Mouse (Mus musculus) adrenal gland, adult 18-20 months (tissue): ENCODE results near the gene Olfr816. TPM values are rescaled to one million over a fixed set of nuclear protein-coding genes. Genes with fewer than 3 reads are reported as not detected.
"Not testable (repeated sequence)": the region's sequence is repeated elsewhere in the genome, so short reads cannot be mapped to it uniquely, and the experiment has no call there.

ENCODE experiments used
- DNase-seq, 2 experiments: peaks; one replicate each; pipeline ENCODE4 v3.0.0; 2021 to 2022; ENCODE audit warnings: low spot score in 2 of 2
- long read RNA-seq, 2 experiments: library from polyadenylated mRNA; stranded (forward); transcript quantifications; one replicate each; pipeline ENCODE4 v2.0.0; 2021
- total RNA-seq, 2 experiments: library from RNA; stranded (reverse); gene quantifications; 1 replicate in 1 of 2; 2 replicates in 1 of 2; pipeline ENCODE4 v1.2.3; 2021

The Olfr816 gene
- not detected for total RNA-seq
- long read RNA-seq, experiment 1, result 0 reads
- long read RNA-seq, experiment 2, result 0 reads

- no peak for DNase-seq
Measured at GRCm38 (mm10) chr10:129915497-129915896, at the start of gene Olfr816. Gene Olfr816, minus strand, starts transcription at chr10:129915597.

GRCm38 (mm10) chr10:129949000-129949399 is 33.6 kb upstream of the Olfr816 start, which contains the start of gene Olfr818:
Gene Olfr818, minus strand, starts transcription at chr10:129949100.
- no peak for DNase-seq

- DNase-seq, result not testable (repeated sequence)
Measured at GRCm38 (mm10) chr10:129905767-129906166, 9.6 kb downstream of the Olfr816 start, which contains the start of gene Olfr815. Gene Olfr815, minus strand, starts transcription at chr10:129905867.

GRCm38 (mm10) chr10:129885934-129886333 is 29.5 kb downstream of the Olfr816 start:
- no peak for DNase-seq

- not testable (repeated sequence) for DNase-seq
Measured at GRCm38 (mm10) chr10:129885496-129885895, 29.9 kb downstream of the Olfr816 start.

- not testable (repeated sequence) for DNase-seq
Measured at GRCm38 (mm10) chr10:129879751-129880150, 35.6 kb downstream of the Olfr816 start, which contains the start of gene Olfr814. Gene Olfr814, minus strand, starts transcription at chr10:129879851.

Other genes starting within 250 kb of the Olfr816 start
- not detected for gene Olfr801, start 241.7 kb downstream of the Olfr816 start, total RNA-seq
- not detected for gene Olfr802, start 227.4 kb downstream of the Olfr816 start, total RNA-seq
- not detected for gene Olfr803, start 221.3 kb downstream of the Olfr816 start, total RNA-seq
- not detected for gene Olfr804, start 212.4 kb downstream of the Olfr816 start, total RNA-seq
- gene Olfr805, start 186.2 kb downstream of the Olfr816 start, total RNA-seq, result not detected
- gene Olfr806, start 173.7 kb downstream of the Olfr816 start, total RNA-seq, result not detected
- gene Olfr807, start 157.8 kb downstream of the Olfr816 start, total RNA-seq, result not detected
- not detected for gene Olfr808, start 150.1 kb downstream of the Olfr816 start, total RNA-seq
- not detected for gene Olfr809, start 141.0 kb downstream of the Olfr816 start, total RNA-seq
- not detected for gene Olfr810, start 120.7 kb downstream of the Olfr816 start, total RNA-seq
- gene Olfr811, start 111.2 kb downstream of the Olfr816 start, total RNA-seq, result not detected
- gene Olfr812, start 69.5 kb downstream of the Olfr816 start, total RNA-seq, result not detected
- gene Olfr813, start 60.2 kb downstream of the Olfr816 start, total RNA-seq, result not detected
- gene Olfr814, start 35.7 kb downstream of the Olfr816 start, total RNA-seq, result not detected
- gene Olfr815, start 9.7 kb downstream of the Olfr816 start, total RNA-seq, result not detected
- gene Olfr818, start 33.5 kb upstream of the Olfr816 start, total RNA-seq, result not detected
- not detected for gene Olfr819, start 51.7 kb upstream of the Olfr816 start, total RNA-seq
- not detected for gene Olfr247, start 60.5 kb upstream of the Olfr816 start, total RNA-seq
- not detected for gene Gm10310, start 69.5 kb upstream of the Olfr816 start, total RNA-seq
- not detected for gene Olfr820, start 97.0 kb upstream of the Olfr816 start, total RNA-seq
- not detected for gene Olfr821, start 114.8 kb upstream of the Olfr816 start, total RNA-seq
- gene Olfr822, start 155.6 kb upstream of the Olfr816 start, total RNA-seq, result not detected
- not detected for gene Olfr823, start 199.8 kb upstream of the Olfr816 start, total RNA-seq
- gene Olfr824, start 214.4 kb upstream of the Olfr816 start, total RNA-seq, result not detected